Mouse (Mus musculus) granulocyte monocyte progenitor cell, adult 5-6 weeks (primary cell): Measurements from ENCODE around the gene Noa1. TPM values are rescaled to one million over a fixed set of nuclear protein-coding genes. Genes with fewer than 3 reads are reported as not detected.

Source experiments
- ATAC-seq: replicated peaks from 2 replicates; pipeline ENCODE4 v1.8.0; 2016; ENCODE audit warnings: mild to moderate bottlenecking, moderate TSS enrichment, inconsistent platforms; ENCODE audit not compliant: poor library complexity, severe bottlenecking
- total RNA-seq, 2 experiments: library from RNA; stranded (forward) in 1 of 2; stranded (reverse) in 1 of 2; fragments of 200-712, 200-1000 nt in 1 of 2; fragments of >200 nt in 1 of 2; fragmentation: Nextera tagmentation in 1 of 2; gene quantifications; 2 replicates each; pipeline ENCODE4 v1.2.3; 2014 to 2017

Noa1 gene
- total RNA-seq, 2 experiments from 2014 or later: 16.5 to 46.2 TPM

- no peak for ATAC-seq
These were observed 49.7 kb downstream of the Noa1 start for GRCm38 (mm10) chr5:77260141-77260540.

- ATAC-seq: no peak
These were observed 50.6 kb downstream of the Noa1 start for GRCm38 (mm10) chr5:77259315-77259714.

GRCm38 (mm10) chr5:77257603-77258002 lies 52.3 kb downstream of the Noa1 start:
- no peak for ATAC-seq

- no peak for ATAC-seq
These were observed 55.5 kb downstream of the Noa1 start for GRCm38 (mm10) chr5:77254402-77254801.

GRCm38 (mm10) chr5:77253154-77253553 lies 56.7 kb downstream of the Noa1 start:
- no peak for ATAC-seq

- peak; percentile 91 for ATAC-seq
These were observed 57.6 kb downstream of the Noa1 start for GRCm38 (mm10) chr5:77252115-77252827.

- ATAC-seq: 0 out of 2 replicates have a peak, but pooled peaks have one; percentile 17
These were observed 58.2 kb downstream of the Noa1 start for GRCm38 (mm10) chr5:77251656-77252055.

GRCm38 (mm10) chr5:77250083-77250482 lies 59.8 kb downstream of the Noa1 start:
- ATAC-seq: peak; percentile 49

- ATAC-seq: peak; percentile 85
These were observed 63.9 kb downstream of the Noa1 start for GRCm38 (mm10) chr5:77245787-77246671.

- no peak; the same call in 1 of the 2 replicates for ATAC-seq
These were observed 64.5 kb downstream of the Noa1 start for GRCm38 (mm10) chr5:77245463-77245786.

GRCm38 (mm10) chr5:77244331-77244987 lies 65.4 kb downstream of the Noa1 start:
- ATAC-seq: peak; percentile 43

Other genes starting within 250 kb of the Noa1 start
- 4.8 and 5.4 TPM in 2 replicates for gene Hopx, start 195.0 kb downstream of the Noa1 start, total RNA-seq (2014; fragmentation: Nextera tagmentation)
- gene Hopx, start 195.0 kb downstream of the Noa1 start, total RNA-seq (2017): 1.9 and 3.7 TPM in 2 replicates
- not detected in 2 replicates for gene Spink2, start 98.6 kb downstream of the Noa1 start, total RNA-seq (2014; fragmentation: Nextera tagmentation)
- not detected in 2 replicates for gene Spink2, start 98.6 kb downstream of the Noa1 start, total RNA-seq (2017)
- 21.4 and 29.5 TPM in 2 replicates for gene Rest, start 44.6 kb downstream of the Noa1 start, total RNA-seq (2014; fragmentation: Nextera tagmentation)
- gene Rest, start 44.6 kb downstream of the Noa1 start, total RNA-seq (2017): 46.3 and 49.3 TPM in 2 replicates
- gene Polr2b, start 63 bp upstream of the Noa1 start, total RNA-seq (2014; fragmentation: Nextera tagmentation): 61.4 and 71.7 TPM in 2 replicates
- 136 and 140 TPM in 2 replicates for gene Polr2b, start 63 bp upstream of the Noa1 start, total RNA-seq (2017)
- gene Igfbp7, start 98.0 kb upstream of the Noa1 start, total RNA-seq (2014; fragmentation: Nextera tagmentation): 4.6 TPM in 1 of 2 replicates, not detected in the other
- gene Igfbp7, start 98.0 kb upstream of the Noa1 start, total RNA-seq (2017): 1.4 TPM in 1 of 2 replicates, not detected in the other